Mouse (Mus musculus): ENCODE data around the gene Kcnq2.

GRCm38 (mm10) chr2:181084997-181085396 lies 50.1 kb downstream of the Kcnq2 start:
- TF ChIP-seq CTCF (IDR thresholded peaks at IDR 0.05) = no peak
- no peak for TF ChIP-seq POLR2A (IDR thresholded peaks at IDR 0.05; ENCODE audit: insufficient read depth, low read depth, low read length)
